Mouse (Mus musculus): ENCODE results near the gene Klhl11. TPM values are rescaled to one million over a fixed set of nuclear protein-coding genes. Genes with fewer than 3 reads are reported as not detected.

Klhl11 gene
- polyA plus RNA-seq, 1 experiment from 2014 or later, result 2.4 TPM

- H3K36me3 ChIP-seq, result peaks cover 17% of the 10 kb centered on the region; the same call in 1 of the 2 replicates
Observed at GRCm38 (mm10) chr11:100435678-100436246, 36.8 kb downstream of the Klhl11 start.

GRCm38 (mm10) chr11:100432002-100432401, 40.5 kb downstream of the Klhl11 start:
- ATAC-seq (ENCODE audit: low read depth), result no peak
- H3K36me3 ChIP-seq, result peaks cover 24% of the 10 kb centered on the region
- no peaks in the 10 kb centered on the region for H3K27me3 ChIP-seq
- no peaks in the 10 kb centered on the region for H3K9me3 ChIP-seq (replicated peaks)
- no peak overlapping the region for H3K4me3 ChIP-seq (replicated peaks)
- H3K27ac ChIP-seq, result no peak overlapping the region
- H3K4me1 ChIP-seq (replicated peaks), result 0 out of 2 replicates have a peak, but pooled peaks cover 3% of the 10 kb centered on the region
- H3K9ac ChIP-seq, result no peak overlapping the region
- H3K4me2 ChIP-seq, result no peak overlapping the region
- 64% methylated on average over 5 of the region's 5 CpGs for WGBS (ENCODE audit: insufficient replicate concordance)
- no peak for DNase-seq

More at GRCm38 (mm10) chr11:100435678-100436246, 36.8 kb downstream of the Klhl11 start:
- H3K4me1 ChIP-seq (replicated peaks), result peaks cover 17% of the 10 kb centered on the region
- H3K27me3 ChIP-seq, result no peaks in the 10 kb centered on the region
- WGBS (ENCODE audit: insufficient replicate concordance), result 74% methylated on average over 9 of the region's 9 CpGs
- ATAC-seq (ENCODE audit: low read depth) (no peak), DNase-seq (no peak)
- H3K27ac ChIP-seq, result no peak overlapping the region
- no peak overlapping the region for H3K9ac ChIP-seq
- no peak overlapping the region for H3K4me2 ChIP-seq
- H3K4me3 ChIP-seq (replicated peaks), result no peak overlapping the region
- no peaks in the 10 kb centered on the region for H3K9me3 ChIP-seq (replicated peaks)

- no peak overlapping the region for H3K4me3 ChIP-seq (replicated peaks)
- H3K4me2 ChIP-seq, result no peak overlapping the region
- no peaks in the 10 kb centered on the region for H3K9me3 ChIP-seq (replicated peaks)
- no peak overlapping the region for H3K9ac ChIP-seq
- H3K27me3 ChIP-seq, result no peaks in the 10 kb centered on the region
- ATAC-seq (ENCODE audit: low read depth), result no peak
- H3K36me3 ChIP-seq, result peaks cover 14% of the 10 kb centered on the region
- H3K27ac ChIP-seq, result no peak overlapping the region
- no peak for DNase-seq
- H3K4me1 ChIP-seq (replicated peaks), result peaks cover 15% of the 10 kb centered on the region
- 87% methylated on average over 7 of the region's 7 CpGs for WGBS (ENCODE audit: insufficient replicate concordance)
Observed at GRCm38 (mm10) chr11:100430052-100430451, 42.5 kb downstream of the Klhl11 start.

- H3K27ac ChIP-seq, result no peak overlapping the region
- no peaks in the 10 kb centered on the region for H3K9me3 ChIP-seq (replicated peaks)
- no peak overlapping the region for H3K9ac ChIP-seq
- H3K36me3 ChIP-seq, result peaks cover 14% of the 10 kb centered on the region
- no peak for DNase-seq
- H3K4me2 ChIP-seq, result no peak overlapping the region
- no peak for ATAC-seq (ENCODE audit: low read depth)
- WGBS (ENCODE audit: insufficient replicate concordance), result 64% methylated on average over 9 of the region's 9 CpGs
- no peaks in the 10 kb centered on the region for H3K27me3 ChIP-seq
- peaks cover 15% of the 10 kb centered on the region for H3K4me1 ChIP-seq (replicated peaks)
- H3K4me3 ChIP-seq (replicated peaks), result no peak overlapping the region
Observed at GRCm38 (mm10) chr11:100428612-100429199, 43.8 kb downstream of the Klhl11 start.

GRCm38 (mm10) chr11:100426820-100427219, 45.7 kb downstream of the Klhl11 start:
- Histone ChIP-seq H3K27ac (no peak overlapping the region), H3K4me3 (replicated peaks) (no peak overlapping the region), H3K4me2 (no peak overlapping the region), H3K4me1 (replicated peaks) (peaks cover 12% of the 10 kb centered on the region), H3K36me3 (peaks cover 12% of the 10 kb centered on the region; the same call in 1 of the 2 replicates), H3K9ac (no peak overlapping the region), H3K9me3 (replicated peaks) (no peaks in the 10 kb centered on the region), H3K27me3 (no peaks in the 10 kb centered on the region)
- DNase-seq (no peak), ATAC-seq (ENCODE audit: low read depth) (no peak)
- WGBS (ENCODE audit: insufficient replicate concordance), result 56% methylated on average over 3 of the region's 3 CpGs

- H3K9ac ChIP-seq, result no peak overlapping the region
- 17% methylated on average over 7 of the region's 7 CpGs for WGBS (ENCODE audit: insufficient replicate concordance)
Observed at GRCm38 (mm10) chr11:100425851-100426250, 46.7 kb downstream of the Klhl11 start.

GRCm38 (mm10) chr11:100423836-100424235, 48.7 kb downstream of the Klhl11 start:
- no peak overlapping the region for H3K9ac ChIP-seq
- H3K36me3 ChIP-seq, result no peaks in the 10 kb centered on the region; the same call in 1 of the 2 replicates
- H3K27ac ChIP-seq, result no peak overlapping the region
- H3K4me1 ChIP-seq (replicated peaks), result peaks cover 12% of the 10 kb centered on the region
- WGBS (ENCODE audit: insufficient replicate concordance), result 73% methylated on average over 7 of the region's 7 CpGs
- no peak for DNase-seq
- H3K4me3 ChIP-seq (replicated peaks), result no peak overlapping the region
- H3K27me3 ChIP-seq, result no peaks in the 10 kb centered on the region
- ATAC-seq (ENCODE audit: low read depth), result no peak
- no peaks in the 10 kb centered on the region for H3K9me3 ChIP-seq (replicated peaks)
- H3K4me2 ChIP-seq, result no peak overlapping the region

More at GRCm38 (mm10) chr11:100425851-100426250, 46.7 kb downstream of the Klhl11 start:
- Histone ChIP-seq H3K36me3 (peaks cover 8% of the 10 kb centered on the region; the same call in 1 of the 2 replicates), H3K4me1 (replicated peaks) (peaks cover 12% of the 10 kb centered on the region), H3K4me2 (no peak overlapping the region), H3K9me3 (replicated peaks) (no peaks in the 10 kb centered on the region), H3K4me3 (replicated peaks) (no peak overlapping the region), H3K27me3 (no peaks in the 10 kb centered on the region), H3K27ac (no peak overlapping the region)
- DNase-seq, result peak; percentile 74
- peak; percentile 63 for ATAC-seq (ENCODE audit: low read depth)

- H3K9me3 ChIP-seq (replicated peaks), result no peaks in the 10 kb centered on the region
- WGBS (ENCODE audit: insufficient replicate concordance), result 77% methylated on average over 8 of the region's 8 CpGs
- no peak overlapping the region for H3K27ac ChIP-seq
- no peak overlapping the region for H3K9ac ChIP-seq
- DNase-seq (no peak), ATAC-seq (ENCODE audit: low read depth) (no peak)
- H3K4me1 ChIP-seq (replicated peaks), result peaks cover 12% of the 10 kb centered on the region
- H3K27me3 ChIP-seq, result peaks cover 5% of the 10 kb centered on the region
- no peak overlapping the region for H3K4me2 ChIP-seq
- H3K36me3 ChIP-seq, result no peaks in the 10 kb centered on the region; the same call in 1 of the 2 replicates
- H3K4me3 ChIP-seq (replicated peaks), result no peak overlapping the region
Observed at GRCm38 (mm10) chr11:100421537-100421936, 51.0 kb downstream of the Klhl11 start.

GRCm38 (mm10) chr11:100414914-100415822, 57.4 kb downstream of the Klhl11 start, which contains the start of gene Fkbp10:
Gene Fkbp10 (plus strand): TSS chr11:100415697.
- ATAC-seq (ENCODE audit: low read depth) (peak; percentile 37), DNase-seq (no peak)
- Histone ChIP-seq H3K27ac (peak within 1 kb of the TSS; percentile 39), H3K4me2 (peak within 1 kb of the TSS; percentile 65), H3K27me3 (peaks cover 48% of the 10 kb centered on the region), H3K36me3 (no peaks in the 10 kb centered on the region), H3K4me3 (replicated peaks) (peak within 1 kb of the TSS; percentile 58), H3K9me3 (replicated peaks) (no peaks in the 10 kb centered on the region), H3K4me1 (replicated peaks) (peaks cover 18% of the 10 kb centered on the region), H3K9ac (peak within 1 kb of the TSS; percentile 55)
- 2% methylated on average over 30 of the region's 31 CpGs for WGBS (ENCODE audit: insufficient replicate concordance)

GRCm38 (mm10) chr11:100414021-100414913, 58.3 kb downstream of the Klhl11 start, which contains the start of gene P3h4:
Gene P3h4 (minus strand): TSS chr11:100414836.
- peak within 1 kb of the TSS; percentile 65 for H3K4me2 ChIP-seq
- H3K36me3 ChIP-seq, result no peaks in the 10 kb centered on the region
- H3K9ac ChIP-seq, result peak within 1 kb of the TSS; percentile 55
- H3K4me3 ChIP-seq (replicated peaks), result peak within 1 kb of the TSS; percentile 58
- WGBS (ENCODE audit: insufficient replicate concordance), result 3% methylated on average over 93 of the region's 93 CpGs
- H3K9me3 ChIP-seq (replicated peaks), result no peaks in the 10 kb centered on the region
- H3K4me1 ChIP-seq (replicated peaks), result peaks cover 18% of the 10 kb centered on the region
- ATAC-seq (ENCODE audit: low read depth) (peak; percentile 78), DNase-seq (peak; percentile 29)
- H3K27me3 ChIP-seq, result peaks cover 48% of the 10 kb centered on the region
- H3K27ac ChIP-seq, result peak within 1 kb of the TSS; percentile 39

Data from liver, embryonic 13.5 days (tissue).